Mouse (Mus musculus): ENCODE data around the gene Gm10100.
"Not testable (repeated sequence)": the region's sequence is repeated elsewhere in the genome, so short reads cannot be mapped to it uniquely, and the experiment has no call there.

The Gm10100 gene

DNA sequence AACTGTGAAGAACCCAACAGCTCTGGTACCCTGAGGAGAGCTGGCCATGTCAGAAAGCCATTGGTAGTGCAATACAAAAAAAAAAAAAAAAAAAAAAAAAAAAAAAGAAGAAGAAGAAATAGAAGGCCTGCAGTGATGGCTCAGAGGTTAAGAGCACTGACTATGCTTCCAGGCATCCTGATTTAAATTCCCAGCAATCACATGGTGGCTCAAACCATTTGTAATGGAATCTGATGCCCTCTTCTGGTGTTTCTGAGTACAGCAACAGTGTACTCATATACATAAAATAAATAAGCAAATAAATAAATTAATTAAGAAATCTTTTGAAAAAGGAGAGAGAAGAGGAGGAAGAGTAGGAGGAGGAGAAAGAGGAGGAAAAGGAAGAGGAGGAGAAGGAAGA is 27.2 kb downstream of the Gm10100 start:
- DNase-seq = no peak

DNA sequence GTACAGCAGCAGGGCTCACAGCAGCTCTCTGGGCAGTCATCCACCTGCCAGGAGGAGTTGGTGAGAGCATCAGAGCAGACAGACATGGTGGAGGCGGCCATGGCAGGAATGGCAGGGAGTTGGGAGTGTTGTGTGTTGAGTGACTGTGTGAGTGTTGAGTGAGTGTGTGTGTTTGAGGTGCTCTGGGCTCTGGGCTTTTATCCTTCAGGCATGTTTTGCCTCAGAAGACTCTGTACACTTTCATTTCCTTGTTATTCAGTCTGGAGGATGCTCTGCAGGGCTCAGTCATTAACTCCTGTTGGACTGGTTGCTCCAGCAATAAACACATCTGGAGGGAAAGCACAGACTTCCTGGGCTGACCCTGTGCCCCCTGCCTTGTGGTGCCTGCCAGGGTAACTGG is 33.3 kb downstream of the Gm10100 start, which contains the start of gene Gm3233:
Gm3233 (minus strand) TSS at position 101 of the 400 bp plus-strand sequence.
- DNase-seq = not testable (repeated sequence)

DNA sequence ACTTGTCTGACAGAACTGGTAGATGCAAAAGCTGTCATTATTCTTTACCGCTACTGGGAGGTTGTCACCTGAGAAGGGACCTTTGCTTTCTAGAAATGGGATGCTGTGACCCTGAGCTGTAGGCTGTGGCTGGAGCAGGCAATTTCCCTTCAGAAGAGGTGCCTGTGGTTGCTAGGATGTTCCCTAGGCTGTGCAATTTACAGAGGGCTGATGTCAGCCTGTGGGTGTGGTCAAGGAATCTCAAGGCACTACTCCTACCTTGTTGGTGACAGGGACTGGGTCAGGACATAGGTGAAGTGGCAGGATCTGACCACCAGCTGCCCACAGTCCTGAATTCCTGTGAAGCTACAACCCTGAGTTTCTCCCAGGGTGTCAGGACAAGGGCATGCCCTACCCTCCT is 43.4 kb downstream of the Gm10100 start:
- no peak for DNase-seq

DNA sequence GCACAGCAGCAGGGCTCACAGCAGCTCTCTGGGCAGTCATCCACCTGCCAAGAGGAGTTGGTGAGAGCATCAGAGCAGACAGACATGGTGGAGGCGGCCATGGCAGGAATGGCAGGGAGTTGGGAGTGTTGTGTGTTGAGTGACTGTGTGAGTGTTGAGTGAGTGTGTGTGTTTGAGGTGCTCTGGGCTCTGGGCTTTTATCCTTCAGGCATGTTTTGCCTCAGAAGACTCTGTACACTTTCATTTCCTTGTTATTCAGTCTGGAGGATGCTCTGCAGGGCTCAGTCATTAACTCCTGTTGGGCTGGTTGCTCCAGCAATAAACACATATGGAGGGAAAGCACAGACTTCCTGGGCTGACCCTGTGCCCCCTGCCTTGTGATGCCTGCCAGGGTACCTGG is 44.9 kb downstream of the Gm10100 start, which contains the start of gene Gm3238:
Gm3238 (minus strand) TSS at position 101 of the 400 bp plus-strand sequence.
- DNase-seq = not testable (repeated sequence)

DNA sequence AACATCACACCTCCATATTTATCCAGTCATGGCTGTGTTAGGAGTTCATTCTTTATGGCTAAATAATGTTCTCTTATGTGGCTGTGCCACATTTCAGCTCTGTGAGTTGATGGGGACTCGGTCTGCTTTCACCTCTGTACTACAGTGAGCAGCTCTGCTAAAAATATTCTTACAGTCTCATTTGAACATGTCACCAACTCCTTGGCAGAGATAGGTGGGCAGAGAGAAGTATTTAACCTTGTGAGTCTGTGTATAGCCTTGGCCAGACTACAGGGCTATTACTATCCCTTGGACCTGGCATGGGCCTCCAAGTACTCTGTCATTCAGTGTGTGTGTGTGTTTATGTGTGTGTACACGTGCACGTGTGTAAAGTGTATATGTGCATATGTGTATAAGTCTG is 45.9 kb downstream of the Gm10100 start:
- not testable (repeated sequence) for DNase-seq

Measured in right cerebral cortex, postnatal 4 days (tissue).